Mouse (Mus musculus) thymus, postnatal 36 days (tissue): Measurements from ENCODE around the gene Mapk8ip2.

ENCODE experiments used
- DNase-seq, 2 experiments: peaks; one replicate each; pipeline ENCODE4 v3.0.0; 2022; ENCODE audit warnings: mixed read lengths in 2 of 2

The Mapk8ip2 gene

GRCm38 (mm10) chr15:89452906-89453864 lies 528 bp upstream of the Mapk8ip2 start:
- DNase-seq = peak; percentile 36 to 48

GRCm38 (mm10) chr15:89454857-89455256 lies 1.1 kb downstream of the Mapk8ip2 start:
- no peak for DNase-seq

GRCm38 (mm10) chr15:89455642-89456041 lies 1.9 kb downstream of the Mapk8ip2 start:
- no peak for DNase-seq

GRCm38 (mm10) chr15:89458942-89459341 lies 5.2 kb downstream of the Mapk8ip2 start:
- no peak for DNase-seq

GRCm38 (mm10) chr15:89459821-89460220 lies 6.1 kb downstream of the Mapk8ip2 start:
- DNase-seq = no peak

- no peak for DNase-seq
Observed at GRCm38 (mm10) chr15:89460298-89460697, 6.6 kb downstream of the Mapk8ip2 start.

- DNase-seq = no peak
Observed at GRCm38 (mm10) chr15:89461321-89461720, 7.6 kb downstream of the Mapk8ip2 start.

GRCm38 (mm10) chr15:89462176-89462575 lies 8.5 kb downstream of the Mapk8ip2 start:
- no peak for DNase-seq

- DNase-seq = peak in 1 of 2 experiments; percentile 23
Observed at GRCm38 (mm10) chr15:89463334-89464235, 9.9 kb downstream of the Mapk8ip2 start.

GRCm38 (mm10) chr15:89465052-89465451 lies 11.3 kb downstream of the Mapk8ip2 start:
- no peak for DNase-seq

GRCm38 (mm10) chr15:89468577-89468976 lies 14.9 kb downstream of the Mapk8ip2 start:
- no peak for DNase-seq

GRCm38 (mm10) chr15:89471476-89471875 lies 17.8 kb downstream of the Mapk8ip2 start:
- no peak for DNase-seq

GRCm38 (mm10) chr15:89473370-89473769 lies 19.7 kb downstream of the Mapk8ip2 start:
- peak in 1 of 2 experiments; percentile 13 for DNase-seq

- no peak for DNase-seq
Observed at GRCm38 (mm10) chr15:89473921-89474320, 20.2 kb downstream of the Mapk8ip2 start.

- peak in 1 of 2 experiments; percentile 27 for DNase-seq
Observed at GRCm38 (mm10) chr15:89474596-89475292, 21.0 kb downstream of the Mapk8ip2 start.

- no peak for DNase-seq
Observed at GRCm38 (mm10) chr15:89475293-89475600, 21.5 kb downstream of the Mapk8ip2 start.

- peak; percentile 90 to 93 for DNase-seq
Observed at GRCm38 (mm10) chr15:89475611-89476474, 22.1 kb downstream of the Mapk8ip2 start.

- DNase-seq = no peak
Observed at GRCm38 (mm10) chr15:89476475-89476815, 22.7 kb downstream of the Mapk8ip2 start.

- no peak for DNase-seq
Observed at GRCm38 (mm10) chr15:89477091-89477491, 23.4 kb downstream of the Mapk8ip2 start, which contains the start of gene Arsa. Gene Arsa (minus strand): TSS chr15:89477425.

- no peak for DNase-seq
Observed at GRCm38 (mm10) chr15:89477806-89478205, 24.1 kb downstream of the Mapk8ip2 start.

GRCm38 (mm10) chr15:89478622-89479021 lies 24.9 kb downstream of the Mapk8ip2 start:
- DNase-seq = no peak

- no peak for DNase-seq
Observed at GRCm38 (mm10) chr15:89480584-89480983, 26.9 kb downstream of the Mapk8ip2 start.
